Mouse (Mus musculus): ENCODE measurements around the gene Bap1.

Gene Bap1

GRCm38 (mm10) chr14:31251084-31251604 is at the start of gene Bap1, which contains the start of gene Phf7:
TSS of gene Bap1 (plus strand) at chr14:31251450.
TSS of gene Phf7 (minus strand) at chr14:31251317.
- DNase-seq (ENCODE audit: low read depth): peak; percentile 81

- peak; percentile 29 for DNase-seq (ENCODE audit: low read depth)
Observed at GRCm38 (mm10) chr14:31204844-31205243, 46.4 kb upstream of the Bap1 start.

- no peak for DNase-seq (ENCODE audit: low read depth)
Observed at GRCm38 (mm10) chr14:31205244-31205561, 46.0 kb upstream of the Bap1 start.

- DNase-seq (ENCODE audit: low read depth): peak; percentile 28
Observed at GRCm38 (mm10) chr14:31205562-31206467, 45.4 kb upstream of the Bap1 start.

GRCm38 (mm10) chr14:31206472-31206981 is 44.7 kb upstream of the Bap1 start:
- DNase-seq (ENCODE audit: low read depth): peak; percentile 88

GRCm38 (mm10) chr14:31207070-31207830 is 44.0 kb upstream of the Bap1 start:
- peak; percentile 44 for DNase-seq (ENCODE audit: low read depth)

GRCm38 (mm10) chr14:31208084-31208483 is 43.2 kb upstream of the Bap1 start, which contains the start of gene Tnnc1:
TSS of gene Tnnc1 (plus strand) at chr14:31208312.
- no peak for DNase-seq (ENCODE audit: low read depth)

- no peak for DNase-seq (ENCODE audit: low read depth)
Observed at GRCm38 (mm10) chr14:31209133-31209557, 42.1 kb upstream of the Bap1 start.

GRCm38 (mm10) chr14:31211854-31212253 is 39.4 kb upstream of the Bap1 start:
- DNase-seq (ENCODE audit: low read depth): no peak

GRCm38 (mm10) chr14:31212499-31212898 is 38.8 kb upstream of the Bap1 start:
- DNase-seq (ENCODE audit: low read depth): no peak

GRCm38 (mm10) chr14:31213868-31214267 is 37.4 kb upstream of the Bap1 start:
- DNase-seq (ENCODE audit: low read depth): no peak

- no peak for DNase-seq (ENCODE audit: low read depth)
Observed at GRCm38 (mm10) chr14:31214684-31215083, 36.6 kb upstream of the Bap1 start.

GRCm38 (mm10) chr14:31215157-31216002 is 35.9 kb upstream of the Bap1 start:
- peak; percentile 67 for DNase-seq (ENCODE audit: low read depth)

GRCm38 (mm10) chr14:31216846-31217245 is 34.4 kb upstream of the Bap1 start, which contains the start of gene Nisch:
TSS of gene Nisch (minus strand) at chr14:31216946.
- no peak for DNase-seq (ENCODE audit: low read depth)

- DNase-seq (ENCODE audit: low read depth): peak; percentile 34
Observed at GRCm38 (mm10) chr14:31217666-31218065, 33.6 kb upstream of the Bap1 start, which contains the start of gene Sema3g. TSS of gene Sema3g (plus strand) at chr14:31217860.

GRCm38 (mm10) chr14:31226978-31227377 is 24.3 kb upstream of the Bap1 start:
- no peak for DNase-seq (ENCODE audit: low read depth)

GRCm38 (mm10) chr14:31228234-31228633 is 23.0 kb upstream of the Bap1 start:
- DNase-seq (ENCODE audit: low read depth): no peak

GRCm38 (mm10) chr14:31230442-31230841 is 20.8 kb upstream of the Bap1 start:
- DNase-seq (ENCODE audit: low read depth): no peak

GRCm38 (mm10) chr14:31232404-31233069 is 18.7 kb upstream of the Bap1 start:
- no peak for DNase-seq (ENCODE audit: low read depth)

GRCm38 (mm10) chr14:31233070-31233995 is 17.9 kb upstream of the Bap1 start:
- DNase-seq (ENCODE audit: low read depth): no peak

Data from c-Kit-positive CD71-positive TER-119-negative erythroid progenitor cells, embryonic 14.5 days (primary cell).